Mouse (Mus musculus) limb, embryonic 10.5 days (tissue): ENCODE data around the gene Eng. TPM values are rescaled to one million over a fixed set of nuclear protein-coding genes. Genes with fewer than 3 reads are reported as not detected.

Experiments
- DNase-seq: peaks from one replicate; pipeline ENCODE4 v3.0.0-alpha.2; 2017; ENCODE audit warnings: low spot score
- H3K27ac ChIP-seq: fragments of 300-500 bp; sonication (generic); 2 replicates; pipeline ENCODE4 v1.5.1; 2016; ENCODE audit warnings: mild to moderate bottlenecking
- H3K27me3 ChIP-seq: fragments of 300-500 bp; sonication (generic); 2 replicates; pipeline ENCODE4 v1.6.1; 2016; ENCODE audit warnings: low read depth, mild to moderate bottlenecking; ENCODE audit not compliant: poor library complexity, severe bottlenecking
- H3K36me3 ChIP-seq: fragments of 300-500 bp; sonication (generic); 2 replicates; pipeline ENCODE4 v1.6.1; 2016; ENCODE audit warnings: mild to moderate bottlenecking, moderate library complexity
- H3K4me1 ChIP-seq: fragments of 300-500 bp; sonication (generic); 2 replicates; pipeline ENCODE4 v1.6.1; 2016
- H3K4me3 ChIP-seq: fragments of 300-500 bp; sonication (generic); 2 replicates; pipeline ENCODE4 v1.5.1; 2016; ENCODE audit warnings: mild to moderate bottlenecking, moderate library complexity
- H3K9me3 ChIP-seq: fragments of 300-500 bp; sonication (generic); replicated peaks from 2 replicates; pipeline ENCODE4 v1.6.1; 2016; ENCODE audit warnings: mild to moderate bottlenecking
- WGBS: fragments of 180-500 bp; shearing (Covaris S2); methylation state at CpG from one replicate; pipeline ENCODE4 v1.1.7; 2016; 5-methylcytosine and 5-hydroxymethylcytosine counted together
- polyA plus RNA-seq: library from polyadenylated mRNA; unstranded; fragments of >200 nt; fragmentation: Nextera tagmentation; extraction: Ambion mirVana; gene quantifications from 2 replicates; pipeline ENCODE4 v1.2.1, GENCODE M21; 2016

The Eng gene
- polyA plus RNA-seq, 1 experiment from 2014 or later: 27.9 TPM

DNA sequence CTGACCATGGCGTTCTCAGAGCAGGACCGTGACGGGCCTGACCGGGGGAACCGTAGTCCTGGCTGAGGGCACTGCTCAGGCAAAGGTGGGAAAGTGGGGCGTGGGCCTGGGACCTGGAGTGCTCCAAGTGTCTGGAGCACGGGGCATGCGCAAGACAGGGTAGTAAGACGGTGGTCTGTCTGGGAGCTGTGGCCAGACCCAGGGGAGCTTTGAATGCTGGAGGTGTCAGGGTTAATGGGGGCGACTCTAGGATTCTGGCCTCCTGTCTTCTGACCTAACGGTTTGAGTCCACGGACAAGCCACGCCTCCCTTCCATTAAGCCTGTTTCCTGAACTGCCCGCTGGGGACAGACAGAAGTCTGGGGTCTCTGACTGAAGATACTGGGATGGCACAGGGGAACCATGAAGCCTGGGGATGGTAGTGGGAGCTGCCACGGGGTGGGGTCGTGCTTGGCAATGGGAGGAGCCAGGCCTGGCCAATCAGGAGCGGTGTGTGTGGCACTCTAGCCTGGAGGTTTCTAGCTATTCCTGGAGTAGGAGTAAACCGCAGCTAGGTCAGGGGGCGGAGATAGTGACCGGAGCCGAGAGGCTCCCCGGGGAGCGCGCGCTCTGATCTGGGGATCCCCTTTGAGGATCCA is 38.1 kb upstream of the Eng start:
- peak overlapping the region; percentile 85 for H3K4me3 ChIP-seq
- peaks cover 47% of the 10 kb centered on the region for H3K4me1 ChIP-seq
- no peaks in the 10 kb centered on the region for H3K27me3 ChIP-seq
- H3K27ac ChIP-seq: peak overlapping the region; percentile 67
- H3K36me3 ChIP-seq: peaks cover 13% of the 10 kb centered on the region
- DNase-seq: peak; percentile 75
- H3K9me3 ChIP-seq: no peaks in the 10 kb centered on the region
- 4% methylated on average over 25 of the region's 25 CpGs for WGBS

DNA sequence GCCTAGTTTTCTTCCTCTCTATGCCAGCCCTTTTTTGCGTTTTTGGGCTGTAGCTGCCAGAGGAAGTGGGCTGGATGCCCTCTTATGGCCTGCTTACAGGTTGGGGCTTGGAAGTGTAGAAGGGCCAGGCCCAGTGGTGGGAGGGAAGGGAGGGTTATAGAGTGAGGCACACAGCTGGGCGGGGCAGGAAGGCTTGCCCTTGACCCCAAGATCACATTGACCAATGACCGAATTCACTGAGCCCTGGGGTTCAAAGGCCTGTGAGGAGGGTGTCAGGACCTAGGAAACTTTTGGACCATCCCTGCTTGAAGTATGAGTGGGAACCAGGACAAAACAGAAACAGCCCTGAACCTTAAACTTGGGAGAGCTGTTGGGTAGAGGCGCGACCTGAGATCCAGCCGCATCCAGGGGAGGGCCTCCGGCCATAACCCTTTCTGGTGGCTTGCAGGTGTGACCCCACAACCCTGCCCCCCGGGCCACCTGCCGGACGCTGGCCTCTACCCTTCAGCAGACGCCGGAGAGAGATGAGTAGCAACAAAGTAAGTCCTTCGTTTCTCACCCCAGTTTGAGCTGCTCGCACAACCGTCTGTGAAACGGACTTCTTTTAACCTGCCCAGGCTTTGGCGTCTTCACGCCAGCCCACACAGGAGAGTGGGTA is 37.5 kb upstream of the Eng start:
- Histone ChIP-seq H3K27me3 (no peaks in the 10 kb centered on the region), H3K4me1 (peaks cover 47% of the 10 kb centered on the region), H3K27ac (peak overlapping the region; percentile 67), H3K36me3 (peaks cover 16% of the 10 kb centered on the region), H3K9me3 (no peaks in the 10 kb centered on the region), H3K4me3 (peak overlapping the region; percentile 85)
- DNase-seq: peak; percentile 47
- 33% methylated on average over 18 of the region's 18 CpGs for WGBS

GRCm38 (mm10) chr2:32610610-32611229 is 35.7 kb upstream of the Eng start:
- no peak for DNase-seq
- H3K4me1 ChIP-seq: peaks cover 47% of the 10 kb centered on the region
- peaks cover 30% of the 10 kb centered on the region for H3K36me3 ChIP-seq
- peak overlapping the region; percentile 57; the same call in 1 of the 2 replicates for H3K27ac ChIP-seq
- H3K27me3 ChIP-seq: no peaks in the 10 kb centered on the region
- H3K9me3 ChIP-seq: no peaks in the 10 kb centered on the region
- H3K4me3 ChIP-seq: peak overlapping the region; percentile 46
- 22% methylated on average over 23 of the region's 23 CpGs for WGBS

DNA sequence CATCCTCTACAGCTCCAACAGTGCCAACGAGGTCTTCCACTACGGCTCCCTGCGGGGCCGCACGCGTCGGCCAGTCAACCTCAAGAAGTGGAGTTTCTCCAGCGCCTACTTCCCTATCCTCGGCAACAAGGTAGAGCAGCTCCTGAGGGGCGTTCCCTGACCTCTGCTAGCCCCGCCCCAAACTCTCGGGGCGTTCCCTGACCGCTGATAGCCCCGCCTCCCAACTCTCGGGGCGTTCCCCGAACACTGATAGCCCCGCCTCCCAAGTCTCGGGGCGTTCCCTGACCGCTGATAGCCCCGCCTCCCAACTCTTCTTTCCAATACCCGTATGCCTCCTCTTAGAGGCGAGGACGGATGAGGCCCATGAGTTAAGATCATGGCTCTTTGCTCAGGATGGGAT is 34.1 kb upstream of the Eng start:
- Histone ChIP-seq H3K27me3 (no peaks in the 10 kb centered on the region), H3K4me3 (no peak overlapping the region), H3K4me1 (peaks cover 38% of the 10 kb centered on the region), H3K36me3 (peaks cover 40% of the 10 kb centered on the region), H3K27ac (no peak overlapping the region), H3K9me3 (no peaks in the 10 kb centered on the region)
- WGBS: 62% methylated on average over 26 of the region's 26 CpGs
- DNase-seq: no peak

DNA sequence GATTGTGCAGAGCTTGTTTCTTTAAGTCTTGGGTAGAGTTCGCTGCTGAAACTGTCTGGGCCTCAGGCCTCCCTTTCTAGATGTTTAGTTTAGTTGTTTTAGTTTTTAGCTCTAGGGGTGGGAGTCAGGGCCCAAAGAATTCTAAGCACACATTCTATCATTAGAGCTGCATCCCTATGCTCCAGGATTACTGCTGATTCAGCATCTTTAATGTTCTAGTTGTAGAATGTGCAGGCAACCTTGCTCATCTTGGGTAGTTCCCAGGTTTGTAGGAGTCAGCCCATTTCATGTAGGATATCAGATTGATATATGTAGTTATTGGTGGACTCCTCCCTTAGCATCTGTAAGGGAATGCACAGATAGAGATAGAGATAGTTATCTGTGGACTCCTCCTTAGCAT is 29.3 kb upstream of the Eng start:
- no peak overlapping the region for H3K4me3 ChIP-seq
- H3K9me3 ChIP-seq: no peaks in the 10 kb centered on the region
- no peak for DNase-seq
- 100% methylated on average over 1 of the region's 1 CpGs for WGBS
- H3K36me3 ChIP-seq: peaks cover 64% of the 10 kb centered on the region
- peaks cover 41% of the 10 kb centered on the region for H3K4me1 ChIP-seq
- H3K27ac ChIP-seq: no peak overlapping the region
- H3K27me3 ChIP-seq: no peaks in the 10 kb centered on the region

GRCm38 (mm10) chr2:32617601-32618000 is 28.8 kb upstream of the Eng start:
- H3K36me3 ChIP-seq: peaks cover 59% of the 10 kb centered on the region
- 94% methylated on average over 4 of the region's 4 CpGs for WGBS

DNA sequence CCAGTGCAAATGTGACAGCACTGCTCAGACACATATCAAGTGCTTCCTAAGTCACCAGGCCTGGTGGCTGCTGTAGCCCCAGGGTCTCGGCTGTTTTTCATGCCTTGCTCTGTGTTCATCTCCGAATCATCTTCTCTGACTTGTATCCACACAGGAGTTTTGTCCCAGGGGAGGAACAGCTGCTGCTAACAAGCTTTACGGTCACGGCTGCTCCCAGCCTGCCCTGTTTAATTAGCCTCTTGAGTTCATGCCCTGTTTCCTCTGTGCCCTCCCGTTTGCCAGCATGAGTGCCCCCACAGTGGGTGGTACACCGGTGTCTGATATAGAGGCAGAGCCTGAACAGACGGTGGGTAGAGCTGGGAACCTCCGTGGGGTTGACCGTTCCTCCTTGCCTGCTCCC is 28.3 kb upstream of the Eng start:
- peaks cover 55% of the 10 kb centered on the region for H3K36me3 ChIP-seq
- 90% methylated on average over 9 of the region's 9 CpGs for WGBS

More at GRCm38 (mm10) chr2:32617601-32618000, 28.8 kb upstream of the Eng start:
- Histone ChIP-seq H3K4me3 (no peak overlapping the region), H3K27me3 (no peaks in the 10 kb centered on the region), H3K9me3 (no peaks in the 10 kb centered on the region), H3K4me1 (peaks cover 41% of the 10 kb centered on the region), H3K27ac (no peak overlapping the region)
- no peak for DNase-seq

GRCm38 (mm10) chr2:32620682-32621516 is 25.5 kb upstream of the Eng start:
- Histone ChIP-seq H3K27me3 (no peaks in the 10 kb centered on the region), H3K36me3 (peaks cover 35% of the 10 kb centered on the region), H3K27ac (peak overlapping the region; percentile 87), H3K4me3 (peak overlapping the region; percentile 20), H3K4me1 (peaks cover 61% of the 10 kb centered on the region), H3K9me3 (no peaks in the 10 kb centered on the region)
- peak; percentile 48 for DNase-seq
- 24% methylated on average over 4 of the region's 4 CpGs for WGBS

More for the DNA sequence above, 28.3 kb upstream of the Eng start:
- Histone ChIP-seq H3K4me1 (peaks cover 41% of the 10 kb centered on the region), H3K27ac (peak overlapping the region; percentile 87), H3K9me3 (no peaks in the 10 kb centered on the region), H3K4me3 (no peak overlapping the region), H3K27me3 (no peaks in the 10 kb centered on the region)
- no peak for DNase-seq

GRCm38 (mm10) chr2:32621517-32621859 is 24.9 kb upstream of the Eng start, which contains the start of gene Ak1:
TSS of gene Ak1 (plus strand) at chr2:32621758.
- Histone ChIP-seq H3K36me3 (peaks cover 32% of the 10 kb centered on the region), H3K27me3 (no peaks in the 10 kb centered on the region), H3K4me1 (peaks cover 67% of the 10 kb centered on the region), H3K4me3 (peak within 1 kb of the TSS; percentile 20), H3K27ac (peak within 1 kb of the TSS; percentile 87), H3K9me3 (no peaks in the 10 kb centered on the region)
- no peak for DNase-seq
- 51% methylated on average over 7 of the region's 7 CpGs for WGBS

GRCm38 (mm10) chr2:32624111-32624748 is 22.2 kb upstream of the Eng start:
- Histone ChIP-seq H3K27ac (peak overlapping the region; percentile 90), H3K27me3 (no peaks in the 10 kb centered on the region), H3K4me1 (peaks cover 81% of the 10 kb centered on the region), H3K36me3 (peaks cover 6% of the 10 kb centered on the region), H3K9me3 (no peaks in the 10 kb centered on the region), H3K4me3 (peak overlapping the region; percentile 46; the same call in 1 of the 2 replicates)
- WGBS: 81% methylated on average over 5 of the region's 5 CpGs
- DNase-seq: no peak

GRCm38 (mm10) chr2:32625212-32625872 is 21.1 kb upstream of the Eng start:
- peak overlapping the region; percentile 46 for H3K4me3 ChIP-seq
- DNase-seq: peak; percentile 81
- no peaks in the 10 kb centered on the region for H3K9me3 ChIP-seq
- peaks cover 81% of the 10 kb centered on the region for H3K4me1 ChIP-seq
- peak overlapping the region; percentile 90 for H3K27ac ChIP-seq
- no peaks in the 10 kb centered on the region for H3K27me3 ChIP-seq
- under 1% methylated on average over 13 of the region's 13 CpGs for WGBS
- no peaks in the 10 kb centered on the region for H3K36me3 ChIP-seq
